ENCODE assay signal across 11 mouse cellular contexts in genomic region chr1:22105496-22105895, GRCm38 (mm10).
DNase-seq lines count a peak whose midpoint lies in the region; ATAC-seq and TF ChIP-seq lines count a peak whose summit lies in the region.
"Had no signal": no experiment of that assay in that cellular context is flagged by ENCODE, and none has a peak within 500 bp of the region (broad histone marks: within the 10 kb centered on the region; RNA-seq: fewer than 3 reads in every experiment).

No protein-coding gene starts in this region.

- peak; percentile 49 for TF ChIP-seq CTCF in kidney, postnatal 0 days (IDR thresholded peaks at IDR 0.05; ENCODE audit: low read depth)
- TF ChIP-seq CTCF in testis, adult 2 months (IDR thresholded peaks at IDR 0.05; ENCODE audit: control insufficient read depth, insufficient read depth, insufficient replicate concordance, low read depth, low read length), result 0 out of 2 replicates have a peak, but pooled peaks have one; percentile 18
- TF ChIP-seq CTCF in stomach, postnatal 0 days (IDR thresholded peaks at IDR 0.05; ENCODE audit: low read depth), result peak; percentile 59

- H3K4me1 ChIP-seq in kidney, postnatal 0 days (replicated peaks; ENCODE audit: insufficient read depth, low read length), result no peaks in the 10 kb centered on the region
- no peaks in the 10 kb centered on the region for H3K4me1 ChIP-seq in kidney, embryonic 16.5 days (ENCODE audit: insufficient read depth, low read length)
- no peaks in the 10 kb centered on the region for H3K4me1 ChIP-seq in testis, adult 2 months (ENCODE audit: control insufficient read depth, insufficient read depth, low read length)
- no peaks in the 10 kb centered on the region for H3K4me1 ChIP-seq in stomach, postnatal 0 days (replicated peaks; ENCODE audit: control insufficient read depth, insufficient read depth)
- H3K4me1 ChIP-seq: heart, embryonic 13.5 days had no signal

- 48% methylated on average over 3 of the region's 3 CpGs for WGBS in kidney, postnatal 0 days
- 60% methylated on average over 3 of the region's 3 CpGs for WGBS in kidney, embryonic 16.5 days
- 53% methylated on average over 3 of the region's 3 CpGs for WGBS in stomach, postnatal 0 days

- no peak overlapping the region for H3K27ac ChIP-seq in kidney, postnatal 0 days
- no peak overlapping the region for H3K27ac ChIP-seq in kidney, embryonic 16.5 days (ENCODE audit: low read length)
- H3K27ac ChIP-seq in testis, adult 2 months (ENCODE audit: control insufficient read depth, insufficient read depth, low read depth, low read length), result no peak overlapping the region
- H3K27ac ChIP-seq in stomach, postnatal 0 days (replicated peaks), result no peak overlapping the region
- H3K27ac ChIP-seq: heart, embryonic 13.5 days had no signal

- no peaks in the 10 kb centered on the region for H3K27me3 ChIP-seq in kidney, postnatal 0 days (ENCODE audit: insufficient read depth, low read length)
- no peaks in the 10 kb centered on the region for H3K27me3 ChIP-seq in kidney, embryonic 16.5 days (ENCODE audit: insufficient read depth, low read length)
- no peaks in the 10 kb centered on the region for H3K27me3 ChIP-seq in testis, adult 2 months (ENCODE audit: control insufficient read depth, insufficient read depth, low read length)
- no peaks in the 10 kb centered on the region for H3K27me3 ChIP-seq in stomach, postnatal 0 days (ENCODE audit: control insufficient read depth, insufficient read depth, low read length)
- H3K27me3 ChIP-seq: heart, embryonic 13.5 days had no signal

- TF ChIP-seq EP300 in stomach, postnatal 0 days (optimal IDR thresholded peaks at IDR 0.05), result no peak

- H3K9ac ChIP-seq in kidney, postnatal 0 days (ENCODE audit: low read depth, low read length), result no peak overlapping the region
- H3K9ac ChIP-seq in kidney, embryonic 16.5 days (replicated peaks; ENCODE audit: low read length), result no peak overlapping the region
- no peak overlapping the region for H3K9ac ChIP-seq in stomach, postnatal 0 days (ENCODE audit: low read length)
- H3K9ac ChIP-seq: heart, embryonic 13.5 days had no signal

- no peak for ATAC-seq in kidney, postnatal 0 days (replicated peaks; ENCODE audit: low FRiP score, low read depth)
- ATAC-seq in kidney, embryonic 16.5 days (ENCODE audit: low FRiP score, low TSS enrichment), result no peak
- no peak for ATAC-seq in stomach, postnatal 0 days (ENCODE audit: low FRiP score, low TSS enrichment)
- ATAC-seq in megakaryocyte-erythroid progenitor cell, adult 5-6 weeks (replicated peaks; ENCODE audit: low FRiP score, low TSS enrichment, poor library complexity, severe bottlenecking), result no peak

- TF ChIP-seq POLR2A in testis, adult 2 months (IDR thresholded peaks at IDR 0.05; ENCODE audit: control insufficient read depth, low read depth, low read length), result no peak

- no peak overlapping the region for H3K4me2 ChIP-seq in kidney, postnatal 0 days (ENCODE audit: low read length)
- H3K4me2 ChIP-seq in kidney, embryonic 16.5 days (replicated peaks; ENCODE audit: low read depth, low read length), result no peak overlapping the region
- H3K4me2 ChIP-seq in stomach, postnatal 0 days (replicated peaks; ENCODE audit: low read depth), result no peak overlapping the region
- H3K4me2 ChIP-seq: heart, embryonic 13.5 days had no signal

- no peaks in the 10 kb centered on the region for H3K9me3 ChIP-seq in kidney, postnatal 0 days (replicated peaks; ENCODE audit: low read length)
- H3K9me3 ChIP-seq in kidney, embryonic 16.5 days (ENCODE audit: low read length), result no peaks in the 10 kb centered on the region
- H3K9me3 ChIP-seq in stomach, postnatal 0 days (ENCODE audit: control insufficient read depth, low read length), result no peaks in the 10 kb centered on the region
- H3K9me3 ChIP-seq: heart, embryonic 13.5 days had no signal

- DNase-seq in cerebellum, postnatal 14 days, result peak; percentile 24 to 31
- no peak for DNase-seq in cerebellum, adult 11 months
- peak; percentile 9 for DNase-seq in kidney, postnatal 0 days (ENCODE audit: low spot score)
- DNase-seq in testis, postnatal 14 days (ENCODE audit: low spot score), result no peak
- peak; percentile 15 for DNase-seq in stomach, postnatal 0 days (ENCODE audit: low spot score)
- DNase-seq: adrenal gland, adult 8-10 months; right cerebral cortex, postnatal 14 days had no signal

- no peak overlapping the region for H3K4me3 ChIP-seq in kidney, postnatal 0 days (replicated peaks; ENCODE audit: low read depth, low read length)
- H3K4me3 ChIP-seq in kidney, embryonic 16.5 days (ENCODE audit: low read length), result no peak overlapping the region
- H3K4me3 ChIP-seq in testis, adult 2 months (ENCODE audit: control insufficient read depth, low read depth, low read length), result no peak overlapping the region
- H3K4me3 ChIP-seq in stomach, postnatal 0 days (ENCODE audit: low read depth, low read length), result no peak overlapping the region
- H3K4me3 ChIP-seq: heart, embryonic 13.5 days had no signal

- H3K36me3 ChIP-seq in kidney, postnatal 0 days (ENCODE audit: insufficient read depth, low read length), result no peaks in the 10 kb centered on the region
- H3K36me3 ChIP-seq in kidney, embryonic 16.5 days (ENCODE audit: insufficient read depth, low read length), result no peaks in the 10 kb centered on the region
- no peaks in the 10 kb centered on the region for H3K36me3 ChIP-seq in testis, adult 2 months (ENCODE audit: control insufficient read depth, insufficient read depth, low read length)
- H3K36me3 ChIP-seq in stomach, postnatal 0 days (ENCODE audit: control insufficient read depth, insufficient read depth, low read length), result no peaks in the 10 kb centered on the region
- H3K36me3 ChIP-seq: heart, embryonic 13.5 days had no signal

Comparison
In these comparisons a context has a peak if more than half of its experiments do, and no peak if none do; other contexts are left out.
1. DNase-seq: peak in cerebellum, postnatal 14 days (2 of 2), kidney, postnatal 0 days (single experiment) and stomach, postnatal 0 days (single experiment); none in cerebellum, adult 11 months (single experiment) and testis, postnatal 14 days (single experiment).
2. Peak in every context shown above with its lines, with median percentiles within 50 percentile points of each other: CTCF ChIP-seq.